9 mouse cellular contexts compared by ENCODE assay signal in genomic region chr2:27644547-27645120, GRCm38 (mm10). TPM values are rescaled to one million over a fixed set of nuclear protein-coding genes. Genes with fewer than 3 reads are reported as not detected.
DNase-seq lines count a peak whose midpoint lies in the region; ATAC-seq and TF ChIP-seq lines count a peak whose summit lies in the region.
"Had no signal": no experiment of that assay in that cellular context is flagged by ENCODE, and none has a peak within 500 bp of the region (broad histone marks: within the 10 kb centered on the region; RNA-seq: fewer than 3 reads in every experiment).

No protein-coding gene starts in this region.

- no peak for TF ChIP-seq CTCF in lung, embryonic 14.5 days (IDR thresholded peaks at IDR 0.05; ENCODE audit: low read depth)
- no peak for TF ChIP-seq CTCF in lung, adult 2 months (IDR thresholded peaks at IDR 0.05; ENCODE audit: insufficient read depth, low read length)

- 24% methylated on average over 5 of the region's 5 CpGs for WGBS in lung, embryonic 14.5 days
- 35% methylated on average over 5 of the region's 5 CpGs for WGBS in lung, adult 2 months
- WGBS in embryonic facial prominence, embryonic 10.5 days, result 38% methylated on average over 5 of the region's 5 CpGs

- no peak overlapping the region for H3K27ac ChIP-seq in lung, embryonic 14.5 days (ENCODE audit: low read depth)
- H3K27ac ChIP-seq in embryonic facial prominence, embryonic 10.5 days (replicated peaks), result 0 out of 2 replicates have a peak overlapping the region, but pooled peaks have one; percentile 1

- H3K9me3 ChIP-seq in lung, embryonic 14.5 days (ENCODE audit: low read depth, low read length), result no peaks in the 10 kb centered on the region
- 0 out of 2 replicates have a peak, but pooled peaks cover 4% of the 10 kb centered on the region for H3K9me3 ChIP-seq in embryonic facial prominence, embryonic 10.5 days

- no peaks in the 10 kb centered on the region for H3K4me1 ChIP-seq in lung, embryonic 14.5 days (ENCODE audit: insufficient read depth)
- H3K4me1 ChIP-seq in lung, adult 2 months (ENCODE audit: control insufficient read depth, insufficient read depth, low read length), result no peaks in the 10 kb centered on the region
- peaks cover 24% of the 10 kb centered on the region for H3K4me1 ChIP-seq in embryonic facial prominence, embryonic 10.5 days

- H3K36me3 ChIP-seq in lung, embryonic 14.5 days (ENCODE audit: insufficient read depth), result no peaks in the 10 kb centered on the region
- H3K36me3 ChIP-seq in embryonic facial prominence, embryonic 10.5 days (replicated peaks), result no peaks in the 10 kb centered on the region

- no peak overlapping the region for H3K4me3 ChIP-seq in lung, embryonic 14.5 days (ENCODE audit: low read depth, low read length)
- no peak overlapping the region for H3K4me3 ChIP-seq in lung, adult 2 months (replicated peaks; ENCODE audit: extremely low read depth, low read depth, low read length)
- no peak overlapping the region for H3K4me3 ChIP-seq in embryonic facial prominence, embryonic 10.5 days

- no peak for TF ChIP-seq POLR2A in lung, adult 2 months (IDR thresholded peaks at IDR 0.05; ENCODE audit: borderline replicate concordance, extremely low read depth, low read depth, low read length)

- intact Hi-C loops in gastrocnemius, postnatal 14 days (cut with DNase I; ENCODE audit: low total_unique reads), result no loop called here
- intact Hi-C loops in heart, postnatal 36 days (cut with DNase I), result no loop called here

- H3K9ac ChIP-seq in lung, embryonic 14.5 days, result no peak overlapping the region

- no peaks in the 10 kb centered on the region for H3K27me3 ChIP-seq in lung, embryonic 14.5 days (ENCODE audit: insufficient read depth, low read length)
- peaks cover 80% of the 10 kb centered on the region for H3K27me3 ChIP-seq in embryonic facial prominence, embryonic 10.5 days (replicated peaks; ENCODE audit: low read depth, poor library complexity, severe bottlenecking)

- ATAC-seq in lung, embryonic 14.5 days (ENCODE audit: insufficient read depth), result peak; percentile 24; the same call in 1 of the 2 replicates

- peak; percentile 49 for DNase-seq in gastrocnemius, postnatal 14 days
- DNase-seq in gastrocnemius, postnatal 25 days, result no peak
- DNase-seq in lung, embryonic 14.5 days, result peak; percentile 47
- DNase-seq in lung, adult 2 months, result no peak
- DNase-seq in embryonic facial prominence, embryonic 10.5 days (ENCODE audit: low spot score), result no peak
- DNase-seq in heart, postnatal 36 days, result peak; percentile 11 to 18
- no peak for DNase-seq in thymus, postnatal 4 days
- DNase-seq in frontal cortex, postnatal 14 days (ENCODE audit: low spot score in 2 of 2), result no peak
- DNase-seq: cerebellum, postnatal 36 days had no signal

- H3K4me2 ChIP-seq in lung, embryonic 14.5 days, result no peak overlapping the region

RNA-seq across cellular contexts. Expression of gene Rxra, which starts 31.6 kb away (rescaled TPM):
- 10 to 100 TPM; 48.4 to 53.6 TPM for total RNA-seq in gastrocnemius, postnatal 14 days (2021)
- total RNA-seq in gastrocnemius, postnatal 25 days (2021), result 10 to 100 TPM; 70.1 to 81.3 TPM
- 9.1 and 10.3 TPM in 2 replicates for polyA plus RNA-seq in lung, embryonic 14.5 days (2014; fragmentation: Nextera tagmentation; extraction: Ambion mirVana)
- polyA plus RNA-seq in lung, adult 2 months (2012; rRNA removed), result 71.3 and 81.8 TPM in 2 replicates
- polyA plus RNA-seq in embryonic facial prominence, embryonic 10.5 days (2016; fragmentation: Nextera tagmentation; extraction: Ambion mirVana), result 8.8 and 9.3 TPM in 2 replicates
- total RNA-seq in heart, postnatal 36 days (2021), result 10 to 100 TPM; 52.8 to 53.8 TPM

Comparison
In these comparisons a context has a peak if more than half of its experiments do, and no peak if none do; other contexts are left out.
1. DNase-seq: peak in gastrocnemius, postnatal 14 days (single experiment), lung, embryonic 14.5 days (single experiment) and heart, postnatal 36 days (2 of 2); none in gastrocnemius, postnatal 25 days (single experiment), lung, adult 2 months (single experiment), embryonic facial prominence, embryonic 10.5 days (single experiment), thymus, postnatal 4 days (single experiment) and frontal cortex, postnatal 14 days (0 of 2).